Mouse (Mus musculus): ENCODE measurements at regions not wholly inside any gene's neighbourhood (a gene's known extent, or its start where the extent isn't known, plus 50 kb on each side); places are given as distances from the start of the nearest gene placed in this dataset.

DNA sequence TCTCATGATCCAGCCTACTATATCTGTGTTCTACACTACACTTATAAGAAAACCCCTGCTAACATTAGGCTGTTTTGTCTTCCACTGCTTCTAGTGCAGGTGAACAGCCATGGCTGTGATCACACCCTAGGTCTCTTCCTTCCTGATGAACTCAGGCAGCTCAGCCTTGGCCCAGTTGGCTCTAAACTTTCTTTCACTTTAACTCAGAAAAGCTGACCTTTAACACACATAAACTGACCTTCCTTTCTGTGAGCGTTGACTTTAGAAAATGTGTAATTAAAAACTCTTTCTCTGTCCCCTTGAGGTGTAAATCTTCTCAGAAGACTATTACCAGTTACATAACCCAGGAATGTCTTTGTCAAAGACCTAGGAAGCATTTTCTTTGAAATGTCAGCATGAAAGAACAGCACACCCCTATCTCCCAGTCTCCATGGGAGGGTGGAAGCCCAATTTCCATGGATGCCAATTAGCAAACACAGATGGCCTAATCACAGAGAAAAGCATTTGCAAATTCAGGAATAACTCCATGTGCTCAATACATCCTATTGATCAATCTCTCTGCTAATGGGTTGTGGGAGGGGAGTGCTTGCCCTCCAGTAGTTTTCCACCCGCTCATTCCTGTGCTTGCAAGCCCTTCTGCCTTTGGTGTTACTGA is 1098.4 kb downstream of the 9330182O14Rik start:
- no peak for DNase-seq
- WGBS: 59% methylated on average over 2 of the region's 2 CpGs
- TF ChIP-seq CTCF (IDR thresholded peaks at IDR 0.05; ENCODE audit: insufficient read depth, low read length) (no peak), POLR2A (IDR thresholded peaks at IDR 0.05; ENCODE audit: borderline replicate concordance, extremely low read depth, low read depth, low read length) (no peak)
- no peak overlapping the region for H3K4me3 ChIP-seq (replicated peaks; ENCODE audit: extremely low read depth, low read depth, low read length)
- H3K4me1 ChIP-seq (ENCODE audit: control insufficient read depth, insufficient read depth, low read length): no peaks in the 10 kb centered on the region
